ENCODE assay signal across 22 mouse cellular contexts in the genomic region with DNA sequence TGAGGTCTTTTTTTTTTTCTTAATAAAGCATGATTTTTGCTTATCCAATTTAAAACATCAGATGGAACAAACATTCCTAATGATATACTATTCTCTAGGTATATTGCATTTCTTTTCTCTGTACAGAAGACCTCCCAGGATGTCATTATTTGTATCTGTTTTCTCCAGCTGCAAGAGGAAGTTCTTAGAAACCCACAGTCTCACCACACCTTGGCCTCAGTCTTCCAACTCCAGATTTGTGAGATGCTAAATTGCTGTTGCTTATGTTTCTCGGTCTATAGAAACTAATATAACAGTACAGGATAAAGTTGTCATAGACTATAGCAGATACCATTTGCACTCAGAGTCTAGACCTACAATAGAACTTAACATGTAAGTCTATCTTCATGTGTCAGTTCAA. TPM values are rescaled to one million over a fixed set of nuclear protein-coding genes. Genes with fewer than 3 reads are reported as not detected.
A peak's percentile ranks its signal among the peaks of the same experiment; 100 is the strongest.
DNase-seq lines count a peak whose midpoint lies in the region; ATAC-seq lines count a peak whose summit lies in the region.
"Had no signal": no experiment of that assay in that cellular context is flagged by ENCODE, and none has a peak within 500 bp of the region (broad histone marks: within the 10 kb centered on the region; RNA-seq: fewer than 3 reads in every experiment).

No protein-coding gene starts in this region.

- ATAC-seq in CD4-positive, CD25-positive, alpha-beta regulatory T cell, adult 4 months = peak; percentile 55
- peak; percentile 28 for ATAC-seq in inflammation-experienced regulatory T-cells, adult 6 months
- ATAC-seq: forebrain, embryonic 16.5 days; hindbrain, postnatal 0 days had no signal

- peak; percentile 51 for DNase-seq in thymus, postnatal 0 days (ENCODE audit: low spot score)
- DNase-seq in thymus, postnatal 10 days (ENCODE audit: low spot score in 2 of 2) = no peak
- DNase-seq in layer of hippocampus, adult 9-10 months (ENCODE audit: low spot score) = no peak
- no peak for DNase-seq in lung, postnatal 10 days
- no peak for DNase-seq in embryo, embryonic 9.5 days (ENCODE audit: extremely low spot score)
- DNase-seq: adrenal gland, postnatal 14 days; cerebellum, adult 18-20 months; cerebellum, adult 9-11 months; embryo, embryonic 11 days; gastrocnemius, postnatal 10 days; heart, adult 2 months; heart, postnatal 14 days had no signal

RNA-seq across cellular contexts. Expression of a gene that starts 10.1 kb away (rescaled TPM):
- 0.51 and 0.55 TPM in 2 replicates for polyA plus RNA-seq in thymus, postnatal 0 days (2015; fragmentation: Nextera tagmentation; extraction: Ambion mirVana)
- polyA plus RNA-seq in CD4-positive, CD25-positive, alpha-beta regulatory T cell, adult 4 months (2017; shearing (Covaris generic)) = not detected
- not detected for polyA plus RNA-seq in inflammation-experienced regulatory T-cells, adult 6 months (2017; shearing (Covaris generic))
- polyA plus RNA-seq: embryonic facial prominence, embryonic 12.5 days; forebrain, embryonic 11.5 days; forebrain, embryonic 16.5 days; frontal cortex, adult 2 months; heart, adult 2 months; heart, embryonic 11.5 days; heart, embryonic 15.5 days; hindbrain, embryonic 13.5 days; hindbrain, postnatal 0 days had no signal

RNA-seq across cellular contexts. Expression of a gene that starts 34.7 kb away (rescaled TPM):
- 175 and 176 TPM in 2 replicates for polyA plus RNA-seq in thymus, postnatal 0 days (2015; fragmentation: Nextera tagmentation; extraction: Ambion mirVana)
- polyA plus RNA-seq in CD4-positive, CD25-positive, alpha-beta regulatory T cell, adult 4 months (2017; shearing (Covaris generic)) = 100 to 1,000 TPM; 122 to 148 TPM
- 100 to 1,000 TPM in 1 of 3 experiments, 10 to 100 TPM in 2; 64.3 to 111 (median 96.4) TPM for polyA plus RNA-seq in inflammation-experienced regulatory T-cells, adult 6 months (2017; shearing (Covaris generic))
- polyA plus RNA-seq: embryonic facial prominence, embryonic 12.5 days; forebrain, embryonic 11.5 days; forebrain, embryonic 16.5 days; hindbrain, postnatal 0 days had no signal

RNA-seq across cellular contexts. Expression of a gene that starts 35.8 kb away (rescaled TPM):
- 7.2 and 11.2 TPM in 2 replicates for polyA plus RNA-seq in thymus, postnatal 0 days (2015; fragmentation: Nextera tagmentation; extraction: Ambion mirVana)
- polyA plus RNA-seq in CD4-positive, CD25-positive, alpha-beta regulatory T cell, adult 4 months (2017; shearing (Covaris generic)) = not detected
- not detected for polyA plus RNA-seq in inflammation-experienced regulatory T-cells, adult 6 months (2017; shearing (Covaris generic))
- polyA plus RNA-seq: embryonic facial prominence, embryonic 12.5 days; forebrain, embryonic 11.5 days; forebrain, embryonic 16.5 days; frontal cortex, adult 2 months; heart, embryonic 11.5 days; hindbrain, embryonic 13.5 days; hindbrain, postnatal 0 days had no signal
